Mouse (Mus musculus) spleen, adult 2 months (tissue): ENCODE measurements around the gene Asic5.

Experiments
- CTCF ChIP-seq: fragments of 200-500 bp; IDR thresholded peaks from 2 replicates; pipeline ENCODE4 v1.5.1; 2011; ENCODE audit warnings: mild to moderate bottlenecking, inconsistent platforms; ENCODE audit not compliant: insufficient read depth, insufficient read length, insufficient replicate concordance; ENCODE audit errors: extremely low read depth
- POLR2A ChIP-seq: fragments of 200-500 bp; IDR thresholded peaks from 2 replicates; pipeline ENCODE4 v1.6.1; 2011; ENCODE audit warnings: low read depth, low read length, inconsistent platforms

DNA sequence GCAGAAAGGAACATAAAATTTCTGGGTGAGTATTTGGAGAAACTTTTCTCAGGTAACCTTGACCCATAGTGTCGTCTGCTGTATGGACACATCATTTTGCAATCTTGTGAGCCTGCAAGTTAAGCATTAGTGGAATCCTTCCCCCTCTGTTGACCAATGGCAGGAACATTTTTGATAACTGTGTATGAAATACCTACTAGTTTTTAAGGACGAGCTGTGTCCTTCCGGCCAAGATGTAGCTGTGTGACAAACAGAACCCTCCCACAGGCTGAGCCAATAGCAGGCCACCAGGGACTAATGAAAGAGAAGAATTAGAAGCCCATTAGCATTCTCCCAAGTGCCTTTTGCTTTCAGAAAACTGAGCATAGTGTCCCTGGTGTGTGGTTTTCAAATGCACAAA, 8.4 kb downstream of the Asic5 start:
- no peak for TF ChIP-seq CTCF
- TF ChIP-seq POLR2A: no peak
